Mouse (Mus musculus): ENCODE data around the gene Rsbn1l. TPM values are rescaled to one million over a fixed set of nuclear protein-coding genes. Genes with fewer than 3 reads are reported as not detected.

The Rsbn1l gene
- 5.2 and 5.5 TPM in 2 replicates for polyA plus RNA-seq (2014; fragmentation: Nextera tagmentation; extraction: Ambion mirVana)

- no peak for DNase-seq (ENCODE audit: low spot score)
- WGBS = 94% methylated on average over 3 of the region's 3 CpGs
- no peak for ATAC-seq (ENCODE audit: low read depth)
- no peaks in the 10 kb centered on the region for H3K27me3 ChIP-seq (replicated peaks; ENCODE audit: control insufficient read depth, insufficient read depth, low read length)
- no peak within 1 kb of the TSS for H3K4me3 ChIP-seq (ENCODE audit: low read depth, low read length)
- no peak within 1 kb of the TSS for H3K27ac ChIP-seq (replicated peaks; ENCODE audit: low read depth, low read length)
- H3K36me3 ChIP-seq (ENCODE audit: control insufficient read depth, insufficient read depth, low read length) = peaks cover 6% of the 10 kb centered on the region; the same call in 1 of the 2 replicates
- H3K4me2 ChIP-seq (ENCODE audit: low read depth, low read length) = no peak within 1 kb of the TSS
- peaks cover 11% of the 10 kb centered on the region for H3K9me3 ChIP-seq (ENCODE audit: control insufficient read depth, low read length)
- H3K9ac ChIP-seq (ENCODE audit: low read depth, low read length) = no peak within 1 kb of the TSS
- H3K4me1 ChIP-seq (ENCODE audit: control insufficient read depth, insufficient read depth, low read length) = no peaks in the 10 kb centered on the region
These were observed at the start of gene Rsbn1l for GRCm38 (mm10) chr5:20956298-20956697. Rsbn1l (minus strand) TSS chr5:20956398.

DNA sequence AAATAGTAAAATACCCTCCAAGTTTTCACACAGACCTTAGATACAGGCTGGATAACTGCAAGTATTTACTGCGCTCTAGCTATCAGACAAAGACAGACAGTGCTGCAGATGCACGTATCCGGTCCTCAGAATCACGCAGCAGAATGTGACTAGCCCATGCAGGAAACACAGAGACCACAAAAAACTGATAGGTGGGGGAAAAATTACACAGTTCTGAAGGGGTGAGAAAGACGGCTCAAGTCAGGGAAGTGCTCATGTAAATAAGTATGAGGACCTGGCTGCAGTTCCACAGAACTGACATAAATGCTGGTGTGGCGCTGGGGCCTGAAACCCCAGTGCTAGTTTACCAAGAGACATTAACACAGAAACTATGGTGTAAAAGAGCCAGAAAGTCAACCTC is 46.5 kb upstream of the Rsbn1l start:
- Histone ChIP-seq H3K4me1 (ENCODE audit: control insufficient read depth, insufficient read depth, low read length) (no peaks in the 10 kb centered on the region), H3K36me3 (ENCODE audit: control insufficient read depth, insufficient read depth, low read length) (peaks cover 72% of the 10 kb centered on the region), H3K9ac (ENCODE audit: low read depth, low read length) (no peak overlapping the region), H3K4me3 (ENCODE audit: low read depth, low read length) (no peak overlapping the region), H3K9me3 (ENCODE audit: control insufficient read depth, low read length) (peaks cover 8% of the 10 kb centered on the region; the same call in 1 of the 2 replicates), H3K4me2 (ENCODE audit: low read depth, low read length) (no peak overlapping the region), H3K27ac (replicated peaks; ENCODE audit: low read depth, low read length) (no peak overlapping the region), H3K27me3 (replicated peaks; ENCODE audit: control insufficient read depth, insufficient read depth, low read length) (no peaks in the 10 kb centered on the region)
- ATAC-seq (ENCODE audit: low read depth) = no peak
- no peak for DNase-seq (ENCODE audit: low spot score)
- WGBS = 90% methylated on average over 6 of the region's 6 CpGs

GRCm38 (mm10) chr5:21001622-21002315 is 45.6 kb upstream of the Rsbn1l start:
- Histone ChIP-seq H3K36me3 (ENCODE audit: control insufficient read depth, insufficient read depth, low read length) (peaks cover 81% of the 10 kb centered on the region), H3K27ac (replicated peaks; ENCODE audit: low read depth, low read length) (no peak overlapping the region), H3K27me3 (replicated peaks; ENCODE audit: control insufficient read depth, insufficient read depth, low read length) (no peaks in the 10 kb centered on the region), H3K9ac (ENCODE audit: low read depth, low read length) (no peak overlapping the region), H3K4me3 (ENCODE audit: low read depth, low read length) (no peak overlapping the region), H3K4me1 (ENCODE audit: control insufficient read depth, insufficient read depth, low read length) (no peaks in the 10 kb centered on the region), H3K9me3 (ENCODE audit: control insufficient read depth, low read length) (peaks cover 8% of the 10 kb centered on the region; the same call in 1 of the 2 replicates), H3K4me2 (ENCODE audit: low read depth, low read length) (no peak overlapping the region)
- no peak for ATAC-seq (ENCODE audit: low read depth)
- WGBS = 91% methylated on average over 10 of the region's 10 CpGs
- no peak for DNase-seq (ENCODE audit: low spot score)

DNA sequence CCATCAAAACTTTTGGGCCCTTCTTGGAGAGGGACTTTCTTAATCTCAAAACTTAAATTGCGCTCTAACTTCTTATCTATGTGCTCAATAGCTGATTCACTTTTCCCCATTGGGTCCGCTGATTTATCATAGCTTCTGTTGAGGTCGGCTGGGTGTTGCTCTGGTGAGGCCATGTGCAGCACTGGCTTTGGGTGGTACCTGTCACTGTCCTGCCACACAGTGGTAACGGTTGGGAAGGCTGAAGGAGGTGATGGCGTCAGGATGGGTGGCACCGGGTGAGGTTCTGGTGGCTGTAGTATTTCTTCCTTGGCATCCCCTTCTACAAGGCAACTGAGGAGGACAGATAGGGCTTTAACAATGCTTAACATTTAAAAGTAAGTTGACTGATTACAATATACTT is 42.2 kb upstream of the Rsbn1l start:
- no peaks in the 10 kb centered on the region for H3K27me3 ChIP-seq (replicated peaks; ENCODE audit: control insufficient read depth, insufficient read depth, low read length)
- H3K9ac ChIP-seq (ENCODE audit: low read depth, low read length) = no peak overlapping the region
- peaks cover 95% of the 10 kb centered on the region for H3K36me3 ChIP-seq (ENCODE audit: control insufficient read depth, insufficient read depth, low read length)
- no peak overlapping the region for H3K4me3 ChIP-seq (ENCODE audit: low read depth, low read length)
- H3K9me3 ChIP-seq (ENCODE audit: control insufficient read depth, low read length) = peaks cover 8% of the 10 kb centered on the region; the same call in 1 of the 2 replicates
- no peak for DNase-seq (ENCODE audit: low spot score)
- H3K4me2 ChIP-seq (ENCODE audit: low read depth, low read length) = no peak overlapping the region
- H3K27ac ChIP-seq (replicated peaks; ENCODE audit: low read depth, low read length) = no peak overlapping the region
- WGBS = 87% methylated on average over 6 of the region's 6 CpGs
- no peak for ATAC-seq (ENCODE audit: low read depth)
- no peaks in the 10 kb centered on the region for H3K4me1 ChIP-seq (ENCODE audit: control insufficient read depth, insufficient read depth, low read length)

- Histone ChIP-seq H3K4me1 (ENCODE audit: control insufficient read depth, insufficient read depth, low read length) (no peaks in the 10 kb centered on the region), H3K36me3 (ENCODE audit: control insufficient read depth, insufficient read depth, low read length) (peaks cover 91% of the 10 kb centered on the region), H3K4me2 (ENCODE audit: low read depth, low read length) (no peak overlapping the region), H3K27me3 (replicated peaks; ENCODE audit: control insufficient read depth, insufficient read depth, low read length) (no peaks in the 10 kb centered on the region), H3K9me3 (ENCODE audit: control insufficient read depth, low read length) (peaks cover 8% of the 10 kb centered on the region; the same call in 1 of the 2 replicates), H3K4me3 (ENCODE audit: low read depth, low read length) (no peak overlapping the region), H3K27ac (replicated peaks; ENCODE audit: low read depth, low read length) (no peak overlapping the region), H3K9ac (ENCODE audit: low read depth, low read length) (no peak overlapping the region)
- 92% methylated on average over 6 of the region's 6 CpGs for whole genome bisulfite sequencing
- DNase-seq (ENCODE audit: low spot score) (no peak), ATAC-seq (ENCODE audit: low read depth) (no peak)
These were observed 41.4 kb upstream of the Rsbn1l start for GRCm38 (mm10) chr5:20997555-20997954.

DNA sequence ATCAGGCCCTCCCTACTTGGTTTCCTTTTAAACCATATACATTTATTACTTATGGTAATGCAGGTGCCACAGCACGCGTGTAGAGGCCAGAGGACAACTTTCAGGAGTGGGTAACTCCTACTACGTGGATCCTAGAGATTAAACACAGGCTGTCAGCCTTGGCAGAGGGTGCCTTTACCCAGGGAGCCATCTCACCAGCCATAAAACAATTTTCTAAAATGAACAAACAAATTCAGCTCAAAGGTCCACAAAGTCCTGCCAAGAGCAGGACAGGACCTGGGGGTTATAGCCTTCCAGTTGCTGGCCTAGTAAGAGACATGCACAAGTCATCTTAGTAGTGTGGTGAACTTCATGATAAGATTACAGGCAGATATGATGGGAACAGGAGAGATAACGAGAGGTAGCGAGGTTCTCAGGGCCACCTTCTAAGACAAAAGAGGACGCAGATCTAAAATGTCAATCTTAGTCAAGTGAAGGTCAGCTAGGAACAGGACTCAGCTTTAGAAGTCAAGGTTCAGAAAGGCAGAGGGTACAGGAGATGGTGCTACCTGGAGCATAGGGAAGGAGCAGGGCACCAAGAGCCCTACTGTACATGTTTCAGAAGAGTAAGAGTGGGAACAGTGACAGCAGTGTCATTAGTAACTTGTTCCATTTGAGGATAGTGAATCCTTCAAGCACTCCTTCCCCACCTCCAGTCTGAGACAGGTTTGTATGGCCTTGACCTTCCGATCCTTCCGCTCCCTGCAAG is 34.0 kb upstream of the Rsbn1l start:
- Histone ChIP-seq H3K27ac (replicated peaks; ENCODE audit: low read depth, low read length) (no peak overlapping the region), H3K4me2 (ENCODE audit: low read depth, low read length) (no peak overlapping the region), H3K4me3 (ENCODE audit: low read depth, low read length) (no peak overlapping the region), H3K27me3 (replicated peaks; ENCODE audit: control insufficient read depth, insufficient read depth, low read length) (no peaks in the 10 kb centered on the region), H3K9me3 (ENCODE audit: control insufficient read depth, low read length) (no peaks in the 10 kb centered on the region), H3K36me3 (ENCODE audit: control insufficient read depth, insufficient read depth, low read length) (peaks cover 82% of the 10 kb centered on the region), H3K9ac (ENCODE audit: low read depth, low read length) (no peak overlapping the region), H3K4me1 (ENCODE audit: control insufficient read depth, insufficient read depth, low read length) (no peaks in the 10 kb centered on the region)
- ATAC-seq (ENCODE audit: low read depth) (no peak), DNase-seq (ENCODE audit: low spot score) (no peak)
- WGBS = 94% methylated on average over 8 of the region's 8 CpGs

DNA sequence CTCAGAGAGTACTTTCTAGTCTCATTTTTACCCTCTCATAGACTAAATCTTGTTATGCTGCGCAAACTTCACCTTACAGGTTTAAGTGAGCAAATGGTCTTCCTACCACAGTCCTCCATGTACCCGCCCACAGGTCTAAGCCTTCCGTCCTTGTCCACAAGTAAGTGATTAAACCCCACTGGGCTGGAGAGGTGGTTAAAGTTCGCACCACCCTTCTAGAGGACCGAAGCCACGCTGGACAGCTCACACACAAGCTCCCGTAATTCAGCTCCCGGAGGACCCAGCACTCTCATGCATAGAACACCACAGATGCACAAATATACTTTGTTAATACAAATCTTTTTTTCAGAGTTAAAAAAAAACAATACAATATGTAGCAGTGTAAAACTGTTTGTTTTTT is 30.1 kb upstream of the Rsbn1l start:
- WGBS = 95% methylated on average over 8 of the region's 8 CpGs
- Histone ChIP-seq H3K9me3 (ENCODE audit: control insufficient read depth, low read length) (no peaks in the 10 kb centered on the region), H3K4me3 (ENCODE audit: low read depth, low read length) (no peak overlapping the region), H3K36me3 (ENCODE audit: control insufficient read depth, insufficient read depth, low read length) (peaks cover 62% of the 10 kb centered on the region), H3K27ac (replicated peaks; ENCODE audit: low read depth, low read length) (no peak overlapping the region), H3K4me2 (ENCODE audit: low read depth, low read length) (no peak overlapping the region), H3K27me3 (replicated peaks; ENCODE audit: control insufficient read depth, insufficient read depth, low read length) (no peaks in the 10 kb centered on the region), H3K4me1 (ENCODE audit: control insufficient read depth, insufficient read depth, low read length) (no peaks in the 10 kb centered on the region), H3K9ac (ENCODE audit: low read depth, low read length) (no peak overlapping the region)
- ATAC-seq (ENCODE audit: low read depth) (no peak), DNase-seq (ENCODE audit: low spot score) (no peak)

DNA sequence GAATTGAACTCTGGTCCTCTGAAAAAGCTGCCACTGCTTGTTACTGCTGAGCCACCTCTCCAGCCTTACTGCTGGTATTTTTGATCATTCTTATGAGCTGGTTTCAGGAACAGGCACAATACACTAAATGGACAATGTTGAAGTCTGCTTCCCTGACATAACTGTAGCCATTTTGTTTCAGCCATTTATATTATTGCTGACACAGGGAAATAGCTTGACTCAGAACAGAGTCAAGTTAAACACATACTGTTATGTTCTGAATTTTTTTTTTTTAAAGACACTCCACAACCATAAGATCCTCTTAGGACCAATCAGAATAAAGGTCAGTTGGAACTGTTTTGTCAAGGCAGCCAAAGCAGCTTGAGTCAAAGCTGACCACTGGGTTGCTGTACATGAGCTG is 27.3 kb upstream of the Rsbn1l start:
- Histone ChIP-seq H3K9me3 (ENCODE audit: control insufficient read depth, low read length) (no peaks in the 10 kb centered on the region), H3K36me3 (ENCODE audit: control insufficient read depth, insufficient read depth, low read length) (peaks cover 35% of the 10 kb centered on the region)
- no peak for ATAC-seq (ENCODE audit: low read depth)

More for the DNA sequence above, 27.3 kb upstream of the Rsbn1l start:
- Histone ChIP-seq H3K9ac (ENCODE audit: low read depth, low read length) (no peak overlapping the region), H3K27me3 (replicated peaks; ENCODE audit: control insufficient read depth, insufficient read depth, low read length) (no peaks in the 10 kb centered on the region), H3K27ac (replicated peaks; ENCODE audit: low read depth, low read length) (no peak overlapping the region), H3K4me1 (ENCODE audit: control insufficient read depth, insufficient read depth, low read length) (no peaks in the 10 kb centered on the region), H3K4me2 (ENCODE audit: low read depth, low read length) (no peak overlapping the region), H3K4me3 (ENCODE audit: low read depth, low read length) (no peak overlapping the region)
- no peak for DNase-seq (ENCODE audit: low spot score)
